Mouse (Mus musculus) heart, adult 2 months (tissue): ENCODE measurements at regions not wholly inside any gene's neighbourhood (a gene's known extent, or its start where the extent isn't known, plus 50 kb on each side); places are given as distances from the start of the nearest gene placed in this dataset.

Source experiments
- DNase-seq, 2 experiments: peaks; one replicate each; pipeline ENCODE4 v3.0.0; 2021
- H3K27ac ChIP-seq: fragments of 200-600 bp; 2 replicates; pipeline ENCODE4 v1.8.1; 2022
- H3K27me3 ChIP-seq: fragments of 200-500 bp; 2 replicates; pipeline ENCODE4 v1.6.1; 2012; ENCODE audit warnings: mild to moderate bottlenecking, low read length, inconsistent platforms, mixed read lengths; ENCODE audit not compliant: control insufficient read depth, insufficient read depth
- H3K36me3 ChIP-seq: fragments of 200-500 bp; 2 replicates; pipeline ENCODE4 v1.6.1; 2012; ENCODE audit warnings: low read length, inconsistent platforms; ENCODE audit not compliant: control insufficient read depth, insufficient read depth
- H3K4me1 ChIP-seq: fragments of 200-500 bp; 2 replicates; pipeline ENCODE4 v1.6.1; 2011; ENCODE audit warnings: low read length; ENCODE audit not compliant: control insufficient read depth, insufficient read depth
- H3K4me3 ChIP-seq: fragments of 200-600 bp; 2 replicates; pipeline ENCODE4 v1.8.1; 2022
- H3K79me2 ChIP-seq: fragments of 200-500 bp; replicated peaks from 2 replicates; pipeline ENCODE4 v1.6.1; 2012; ENCODE audit warnings: mild to moderate bottlenecking, inconsistent platforms, low read length, moderate library complexity, mixed read lengths; ENCODE audit not compliant: control insufficient read depth, insufficient read depth
- H3K9ac ChIP-seq: fragments of 200-500 bp; 2 replicates; pipeline ENCODE4 v1.6.1; 2012; ENCODE audit warnings: low read depth, mild to moderate bottlenecking, control low read depth, inconsistent platforms, low read length, mixed read lengths
- CTCF ChIP-seq: fragments of 200-600 bp; IDR thresholded peaks from 2 replicates; pipeline ENCODE4 v1.8.1; 2022; ENCODE audit warnings: antibody characterized with exemption, mild to moderate bottlenecking, moderate library complexity
- EP300 ChIP-seq: fragments of 200-500 bp; IDR thresholded peaks from 2 replicates; pipeline ENCODE4 v1.6.1; 2011; ENCODE audit warnings: low read depth, low read length, control low read depth; ENCODE audit not compliant: insufficient read depth
- POLR2A ChIP-seq: fragments of 200-500 bp; IDR thresholded peaks from 2 replicates; pipeline ENCODE4 v1.6.1; 2011; ENCODE audit warnings: mild to moderate bottlenecking, low read depth, low read length, control low read depth; ENCODE audit not compliant: insufficient read depth
- WGBS: fragments of 180-500 bp; shearing (Covaris S2); methylation state at CpG from one replicate; pipeline ENCODE4 v1.1.7; 2018; 5-methylcytosine and 5-hydroxymethylcytosine counted together
- intact Hi-C: fragments of 180-260 bp; cut with DNase I; formaldehyde crosslinking; loops from one replicate; pipeline ENCODE4 v1.15.1; 2025

DNA sequence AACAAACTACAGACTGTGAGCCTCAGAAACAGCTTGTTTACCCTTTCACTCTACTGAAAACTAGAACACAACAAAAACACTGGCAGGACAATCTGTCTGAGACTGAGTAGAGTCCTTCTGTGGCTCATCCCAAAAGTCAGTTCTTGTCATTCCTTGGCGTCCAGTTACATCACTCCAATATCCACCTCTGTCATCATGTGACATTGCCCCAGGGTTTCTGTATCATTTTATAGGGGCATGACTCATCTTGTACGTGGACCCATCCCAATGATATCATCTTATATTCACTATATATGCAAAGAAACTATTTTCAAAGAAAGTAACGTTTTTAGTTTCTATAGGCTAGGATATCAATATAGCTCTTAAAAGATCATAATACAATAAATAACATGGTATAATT, 152.3 kb downstream of the Dkk2 start:
- Histone ChIP-seq H3K79me2 (no peaks in the 10 kb centered on the region), H3K36me3 (no peaks in the 10 kb centered on the region), H3K4me1 (no peaks in the 10 kb centered on the region), H3K27ac (no peak overlapping the region), H3K9ac (no peak overlapping the region), H3K4me3 (no peak overlapping the region), H3K27me3 (no peaks in the 10 kb centered on the region)
- DNase-seq, result no peak
- intact Hi-C loops, result no loop called here
- WGBS, result 55% methylated on average over 3 of the region's 3 CpGs
- no peak for TF ChIP-seq EP300
- TF ChIP-seq CTCF, result no peak
- no peak for TF ChIP-seq POLR2A

DNA sequence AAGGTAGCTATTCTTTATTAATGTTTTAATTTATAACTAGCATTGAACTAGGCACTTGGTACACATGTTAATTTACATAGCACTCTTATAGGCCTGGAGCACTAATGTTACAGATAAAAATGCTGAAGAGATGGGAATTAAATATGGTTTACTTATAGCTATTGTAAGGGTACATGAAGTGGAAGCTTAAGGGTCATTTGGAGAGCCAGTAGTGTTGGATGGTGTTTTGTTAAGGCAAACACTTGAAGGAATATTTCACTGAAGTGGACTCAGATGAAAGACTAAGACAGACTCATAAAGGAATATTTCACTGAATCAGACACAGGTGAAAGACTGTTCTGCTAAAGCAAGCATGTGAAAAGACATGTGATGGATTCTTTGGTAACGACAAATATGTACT, 172.7 kb downstream of the Dkk2 start:
- Histone ChIP-seq H3K27me3 (no peaks in the 10 kb centered on the region), H3K9ac (no peak overlapping the region), H3K4me3 (no peak overlapping the region), H3K4me1 (no peaks in the 10 kb centered on the region), H3K79me2 (no peaks in the 10 kb centered on the region), H3K27ac (no peak overlapping the region), H3K36me3 (no peaks in the 10 kb centered on the region)
- WGBS, result 77% methylated on average over 1 of the region's 1 CpGs
- TF ChIP-seq POLR2A, result no peak
- no peak for TF ChIP-seq CTCF
- TF ChIP-seq EP300, result no peak
- intact Hi-C loops, result no loop called here
- no peak for DNase-seq

DNA sequence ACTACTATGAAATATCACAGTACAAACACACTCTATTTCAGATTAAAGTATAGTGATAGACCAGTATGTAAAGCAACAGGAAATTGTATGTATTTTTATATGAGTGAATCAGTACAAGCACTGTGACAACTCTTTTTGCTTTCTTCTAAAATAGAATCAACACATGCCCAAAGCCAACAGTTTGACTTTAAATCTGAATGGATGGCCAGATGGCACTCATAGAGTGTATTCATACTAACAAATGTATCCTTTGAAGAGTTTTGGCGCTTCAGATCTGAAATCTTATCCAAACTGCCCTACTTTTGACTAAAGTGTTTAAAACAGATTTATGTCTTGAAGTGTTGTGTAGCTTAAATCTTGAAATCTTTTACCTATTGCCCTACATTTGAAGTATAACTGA, 184.5 kb downstream of the Dkk2 start:
- Histone ChIP-seq H3K36me3 (no peaks in the 10 kb centered on the region), H3K4me3 (no peak overlapping the region), H3K27ac (no peak overlapping the region), H3K79me2 (no peaks in the 10 kb centered on the region), H3K27me3 (no peaks in the 10 kb centered on the region), H3K4me1 (no peaks in the 10 kb centered on the region), H3K9ac (no peak overlapping the region)
- intact Hi-C loops, result no loop called here
- no peak for TF ChIP-seq POLR2A
- TF ChIP-seq EP300, result no peak
- TF ChIP-seq CTCF, result no peak
- WGBS, result 80% methylated on average over 1 of the region's 1 CpGs
- DNase-seq, result no peak

DNA sequence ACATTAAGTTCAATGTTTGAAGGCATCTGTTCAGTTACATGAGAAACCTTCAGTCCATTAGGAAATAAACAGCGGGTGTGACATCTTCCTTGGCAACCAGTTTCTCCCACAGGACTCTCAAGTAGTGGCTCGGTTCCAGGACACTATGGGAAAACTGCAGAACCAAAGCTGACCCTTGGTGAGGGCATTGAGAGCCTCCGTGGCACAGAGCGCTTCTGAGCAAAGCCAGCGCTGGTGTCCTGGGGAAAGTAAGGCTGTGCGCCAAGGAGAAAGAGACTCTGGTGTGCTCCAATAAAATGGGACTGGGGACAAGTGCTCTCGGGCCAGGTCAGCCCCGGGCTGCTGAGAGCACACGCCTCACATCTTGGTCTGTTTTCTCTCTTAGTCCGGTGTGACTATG, 189.7 kb downstream of the Dkk2 start:
- no peak overlapping the region for H3K27ac ChIP-seq
- H3K4me3 ChIP-seq, result no peak overlapping the region
- no peaks in the 10 kb centered on the region for H3K36me3 ChIP-seq
- peak; percentile 31 to 51 for DNase-seq
- intact Hi-C loops, result no loop called here
- 62% methylated on average over 10 of the region's 10 CpGs for WGBS
- H3K9ac ChIP-seq, result no peak overlapping the region
- H3K27me3 ChIP-seq, result no peaks in the 10 kb centered on the region
- H3K4me1 ChIP-seq, result no peaks in the 10 kb centered on the region
- TF ChIP-seq POLR2A (no peak), CTCF (no peak), EP300 (no peak)
- no peaks in the 10 kb centered on the region for H3K79me2 ChIP-seq

DNA sequence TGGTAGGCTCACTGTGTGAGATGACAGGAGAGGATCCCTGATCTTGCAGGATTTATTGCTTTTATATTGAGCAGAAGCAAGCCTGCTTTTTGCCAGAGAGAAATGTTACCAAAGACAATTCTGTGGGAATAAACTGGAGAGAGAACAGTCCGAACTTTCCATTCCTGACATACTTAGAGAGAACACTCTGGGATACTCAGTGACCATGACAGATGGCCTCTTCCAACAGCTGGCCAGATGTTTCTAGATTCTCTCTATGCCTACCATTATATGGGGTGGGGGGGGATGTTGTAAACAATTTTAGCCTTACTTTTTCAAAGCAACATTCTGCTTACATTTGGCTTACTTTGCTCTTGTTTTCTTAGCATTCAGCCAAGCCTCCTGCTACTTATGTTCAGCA, 192.7 kb downstream of the Dkk2 start:
- Histone ChIP-seq H3K27me3 (no peaks in the 10 kb centered on the region), H3K79me2 (no peaks in the 10 kb centered on the region), H3K4me3 (no peak overlapping the region), H3K27ac (no peak overlapping the region), H3K4me1 (no peaks in the 10 kb centered on the region), H3K36me3 (no peaks in the 10 kb centered on the region), H3K9ac (no peak overlapping the region)
- intact Hi-C loops, result no loop called here
- TF ChIP-seq POLR2A (no peak), CTCF (no peak), EP300 (no peak)
- DNase-seq, result no peak
- WGBS, result 60% methylated on average over 1 of the region's 1 CpGs

DNA sequence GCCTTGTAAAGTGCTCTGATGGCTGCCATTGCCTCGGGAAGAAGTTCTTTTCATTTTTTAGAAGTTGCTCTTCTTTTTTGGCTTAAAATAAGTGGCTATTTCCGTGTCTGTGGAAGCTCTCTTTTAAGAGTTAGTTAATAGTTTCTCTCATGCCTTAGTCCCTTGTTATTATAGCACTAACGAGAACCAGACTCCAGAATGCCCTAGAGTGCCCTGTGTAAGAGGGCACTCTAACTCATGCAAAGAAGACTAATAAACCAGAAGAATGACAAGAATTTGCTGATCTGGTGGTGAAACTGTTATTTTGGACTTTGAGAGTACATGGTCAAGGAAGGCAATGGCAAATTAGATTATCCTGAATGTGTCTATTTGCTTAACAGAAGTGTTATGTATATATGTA, 202.6 kb downstream of the Dkk2 start:
- no peak for DNase-seq
- Histone ChIP-seq H3K36me3 (no peaks in the 10 kb centered on the region), H3K27me3 (no peaks in the 10 kb centered on the region), H3K79me2 (no peaks in the 10 kb centered on the region), H3K4me1 (no peaks in the 10 kb centered on the region), H3K9ac (no peak overlapping the region), H3K27ac (no peak overlapping the region), H3K4me3 (no peak overlapping the region)
- 57% methylated on average over 3 of the region's 3 CpGs for WGBS
- intact Hi-C loops, result no loop called here
- TF ChIP-seq POLR2A (no peak), CTCF (no peak), EP300 (no peak)

DNA sequence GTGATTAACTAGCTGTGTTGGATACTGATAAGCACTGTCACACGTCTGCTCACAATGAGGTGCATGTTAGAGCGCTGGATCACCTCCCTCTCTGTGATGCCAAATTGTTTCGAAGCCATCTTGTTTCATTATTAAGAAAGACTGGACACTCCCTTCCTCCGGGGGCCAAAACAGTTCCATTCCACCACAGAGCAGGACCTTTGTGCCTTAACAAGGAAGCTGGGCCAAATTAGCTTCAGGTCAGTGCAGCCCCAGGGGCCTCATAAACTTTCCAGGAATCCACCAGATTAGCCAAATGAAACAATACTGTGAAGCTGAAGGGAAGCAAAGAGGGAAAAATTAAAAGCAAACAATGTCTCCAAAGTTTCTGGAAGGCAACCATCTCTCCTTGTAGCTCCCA, 241.9 kb downstream of the Dkk2 start:
- H3K4me3 ChIP-seq, result no peak overlapping the region
- intact Hi-C loops, result no loop called here
- no peaks in the 10 kb centered on the region for H3K27me3 ChIP-seq
- H3K27ac ChIP-seq, result no peak overlapping the region
- DNase-seq, result no peak
- no peaks in the 10 kb centered on the region for H3K4me1 ChIP-seq
- no peaks in the 10 kb centered on the region for H3K36me3 ChIP-seq
- H3K79me2 ChIP-seq, result no peaks in the 10 kb centered on the region
- TF ChIP-seq EP300 (no peak), POLR2A (no peak), CTCF (no peak)
- WGBS, result 39% methylated on average over 4 of the region's 4 CpGs
- H3K9ac ChIP-seq, result no peak overlapping the region
